Mouse (Mus musculus) liver, adult 2 months (tissue): Measurements from ENCODE around the gene Nsg2.

Source experiments
- CTCF ChIP-seq: fragments of 200-500 bp; IDR thresholded peaks from 2 replicates; pipeline ENCODE4 v1.5.1; 2011; ENCODE audit warnings: low read depth, low read length, control low read depth
- POLR2A ChIP-seq: fragments of 200-500 bp; IDR thresholded peaks from 2 replicates; pipeline ENCODE4 v1.6.1; 2011; ENCODE audit warnings: low read length, control low read depth; ENCODE audit not compliant: insufficient read depth; ENCODE audit errors: extremely low read depth

DNA sequence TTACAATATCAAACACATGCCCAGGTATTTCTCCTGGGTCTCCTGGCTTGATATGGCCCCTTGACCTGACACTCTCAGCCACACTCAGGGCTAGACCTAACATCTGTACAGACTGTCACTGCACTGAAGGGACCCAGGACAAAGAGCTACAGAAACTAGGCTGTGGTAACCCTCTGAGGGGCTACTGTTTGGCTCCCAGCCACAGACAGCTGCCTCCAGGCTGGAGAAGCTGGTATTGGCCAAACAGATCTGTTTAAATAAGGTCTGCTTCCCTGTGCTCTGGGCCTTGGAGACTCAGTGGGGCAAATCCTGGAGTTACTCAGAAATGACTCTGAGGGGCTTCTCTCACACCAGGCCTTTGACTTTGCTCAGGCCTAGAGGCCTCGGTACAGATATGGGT lies 86.3 kb downstream of the Nsg2 start:
- no peak for TF ChIP-seq POLR2A
- TF ChIP-seq CTCF: no peak
